Mouse (Mus musculus): ENCODE results near the gene Nfix.

DNA sequence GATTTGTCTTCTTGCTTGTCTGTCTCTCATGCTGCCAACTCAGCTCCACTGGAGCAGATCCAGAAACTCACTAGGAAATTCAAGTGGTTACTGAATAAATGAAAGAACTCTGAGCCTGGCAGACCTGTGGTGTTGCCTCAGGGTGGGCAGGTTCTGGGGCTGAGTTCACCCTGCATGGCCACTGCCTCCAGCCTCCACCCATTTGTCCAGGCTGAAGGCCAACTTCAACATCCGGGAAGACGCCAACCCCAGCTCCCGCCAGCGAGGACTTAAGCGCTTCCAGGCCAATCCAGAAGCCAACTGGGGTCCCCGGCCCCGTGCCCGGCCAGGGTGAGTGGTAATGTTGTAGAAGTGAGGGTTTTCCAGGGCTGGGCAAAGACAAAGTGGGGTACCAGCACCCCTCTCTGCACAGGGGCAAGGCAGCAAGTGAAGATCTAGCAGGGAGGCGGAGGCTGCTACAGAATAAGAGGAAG lies 101.2 kb downstream of the Nfix start:
- TF ChIP-seq POLR2A (IDR thresholded peaks at IDR 0.05; ENCODE audit: insufficient read depth, low read length) (no peak), CTCF (IDR thresholded peaks at IDR 0.05; ENCODE audit: low read depth, low read length) (no peak), EP300 (IDR thresholded peaks at IDR 0.05; ENCODE audit: insufficient read depth, low read depth, low read length) (no peak)

Data from ES-Bruce4 (cell line).